Mouse (Mus musculus): ENCODE results near the gene Prmt7. TPM values are rescaled to one million over a fixed set of nuclear protein-coding genes. Genes with fewer than 3 reads are reported as not detected.

Gene Prmt7
- total and polyA plus RNA-seq, 3 experiments, result 63.3 to 74.5 TPM; not detected in 1

GRCm38 (mm10) chr8:106299686-106300085 lies 89.0 kb downstream of the Prmt7 start:
- peak; percentile 14 for DNase-seq (ENCODE audit: low read depth, low spot score)
- peaks cover 3 to 9% of the 10 kb centered on the region in 2 experiments for H3K27me3 ChIP-seq (ENCODE audit: control insufficient read depth in 1 of 2, insufficient read depth in 2 of 2, low read length in 2 of 2)
- TF ChIP-seq RAD21 (IDR thresholded peaks at IDR 0.05; ENCODE audit: low read depth, low read length) (peak; percentile 5), ZNF384 (IDR thresholded peaks at IDR 0.05; ENCODE audit: low read depth, low read length) (no peak), CTCF (IDR thresholded peaks at IDR 0.05 in 2 of 3, conservative IDR thresholded peaks at IDR 0.05 in 1 of 3; ENCODE audit: control insufficient read depth in 1 of 3, insufficient read depth in 1 of 3, low read depth in 2 of 3, low read length in 3 of 3, poor library complexity in 1 of 3, severe bottlenecking in 1 of 3) (peak; percentile 20 to 32 (median 31); a peak in 4 of 6 replicates), SMC3 (IDR thresholded peaks at IDR 0.05; ENCODE audit: low read depth, low read length) (peak; percentile 42), E2F4 (IDR thresholded peaks at IDR 0.05; ENCODE audit: borderline replicate concordance, low read depth, low read length) (no peak)

GRCm38 (mm10) chr8:106300739-106301715 lies 90.3 kb downstream of the Prmt7 start:
- Histone ChIP-seq H3K9me3 (replicated peaks; ENCODE audit: insufficient read depth, low read length) (no peaks in the 10 kb centered on the region), H3K27me3 (ENCODE audit: control insufficient read depth in 1 of 2, insufficient read depth in 2 of 2, low read length in 2 of 2) (peaks cover 3 to 9% of the 10 kb centered on the region in 2 experiments), H3K4me3 (ENCODE audit: control insufficient read depth in 1 of 2, insufficient read depth in 1 of 2, low read depth in 2 of 2, low read length in 2 of 2) (no peak overlapping the region), H3K4me1 (ENCODE audit: control insufficient read depth in 1 of 2, insufficient read depth in 2 of 2, low read length in 2 of 2) (no peaks in the 10 kb centered on the region), H3K27ac (ENCODE audit: control insufficient read depth, low read depth, low read length) (no peak overlapping the region), H3K9ac (ENCODE audit: control insufficient read depth, low read depth, low read length, poor library complexity, severe bottlenecking) (no peak overlapping the region), H3K79me2 (ENCODE audit: control insufficient read depth, insufficient read depth, low read length, poor library complexity) (no peaks in the 10 kb centered on the region), H3K36me3 (ENCODE audit: control insufficient read depth in 1 of 2, insufficient read depth in 2 of 2, low read length in 2 of 2) (no peaks in the 10 kb centered on the region)
- DNase-seq (ENCODE audit: low read depth, low spot score), result no peak
- TF ChIP-seq E2F4 (IDR thresholded peaks at IDR 0.05; ENCODE audit: borderline replicate concordance, low read depth, low read length) (no peak), SIN3A (IDR thresholded peaks at IDR 0.05; ENCODE audit: low read length) (no peak), ZC3H11A (IDR thresholded peaks at IDR 0.05; ENCODE audit: low read depth, low read length) (no peak), NELFE (IDR thresholded peaks at IDR 0.05; ENCODE audit: low read depth, low read length) (no peak), MEF2A (IDR thresholded peaks at IDR 0.05; ENCODE audit: extremely low read depth, insufficient replicate concordance, low read depth, low read length, poor library complexity, severe bottlenecking) (no peak), ZKSCAN1 (IDR thresholded peaks at IDR 0.05; ENCODE audit: low read depth, low read length) (no peak), BHLHE40 (IDR thresholded peaks at IDR 0.05; ENCODE audit: borderline replicate concordance, low read depth, low read length) (no peak), ZMIZ1 (IDR thresholded peaks at IDR 0.05; ENCODE audit: low read depth, low read length) (no peak)

More at GRCm38 (mm10) chr8:106299686-106300085, 89.0 kb downstream of the Prmt7 start:
- Histone ChIP-seq H3K79me2 (ENCODE audit: control insufficient read depth, insufficient read depth, low read length, poor library complexity) (no peaks in the 10 kb centered on the region), H3K27ac (ENCODE audit: control insufficient read depth, low read depth, low read length) (no peak overlapping the region), H3K4me1 (ENCODE audit: control insufficient read depth in 1 of 2, insufficient read depth in 2 of 2, low read length in 2 of 2) (no peaks in the 10 kb centered on the region), H3K36me3 (ENCODE audit: control insufficient read depth in 1 of 2, insufficient read depth in 2 of 2, low read length in 2 of 2) (no peaks in the 10 kb centered on the region), H3K9ac (ENCODE audit: control insufficient read depth, low read depth, low read length, poor library complexity, severe bottlenecking) (no peak overlapping the region), H3K4me3 (ENCODE audit: control insufficient read depth in 1 of 2, insufficient read depth in 1 of 2, low read depth in 2 of 2, low read length in 2 of 2) (no peak overlapping the region), H3K9me3 (replicated peaks; ENCODE audit: insufficient read depth, low read length) (no peaks in the 10 kb centered on the region)

Other genes with a start within 250 kb of the Prmt7 start
- 22.2 and 25.6 TPM in 2 replicates for gene Slc12a4, start 244.8 kb upstream of the Prmt7 start, total RNA-seq (2012; rRNA removed)
- 10 to 100 TPM in 1 of 2 experiments, not detected in 1; 32.3 TPM for gene Slc12a4, start 244.8 kb upstream of the Prmt7 start, polyA plus RNA-seq (2012; ENCODE audit: insufficient read depth in 1 of 2, insufficient read length in 2 of 2, low read depth in 1 of 2, low replicate concordance in 2 of 2, missing spikeins in 1 of 2)
- gene Dpep3, start 231.5 kb upstream of the Prmt7 start, total RNA-seq (2012; rRNA removed), result not detected in 2 replicates
- gene Dpep3, start 231.5 kb upstream of the Prmt7 start, polyA plus RNA-seq (2012; ENCODE audit: insufficient read depth in 1 of 2, insufficient read length in 2 of 2, low read depth in 1 of 2, low replicate concordance in 2 of 2, missing spikeins in 1 of 2), result under 1 TPM in 1 of 2 experiments, not detected in 1; 0.11 TPM
- gene Dus2, start 219.6 kb upstream of the Prmt7 start, total RNA-seq (2012; rRNA removed), result 8.6 and 9.2 TPM in 2 replicates
- gene Dus2, start 219.6 kb upstream of the Prmt7 start, polyA plus RNA-seq (2012; ENCODE audit: insufficient read depth in 1 of 2, insufficient read length in 2 of 2, low read depth in 1 of 2, low replicate concordance in 2 of 2, missing spikeins in 1 of 2), result 10 to 100 TPM in 1 of 2 experiments, not detected in 1; 11.9 TPM
- not detected in 2 replicates for gene Dpep2nb, start 205.0 kb upstream of the Prmt7 start, total RNA-seq (2012; rRNA removed)
- under 1 TPM in 1 of 2 experiments, not detected in 1; 0.14 TPM for gene Dpep2nb, start 205.0 kb upstream of the Prmt7 start, polyA plus RNA-seq (2012; ENCODE audit: insufficient read depth in 1 of 2, insufficient read length in 2 of 2, low read depth in 1 of 2, low replicate concordance in 2 of 2, missing spikeins in 1 of 2)
- 23.4 and 29.9 TPM in 2 replicates for gene Ddx28, start 199.1 kb upstream of the Prmt7 start, total RNA-seq (2012; rRNA removed)
- gene Ddx28, start 199.1 kb upstream of the Prmt7 start, polyA plus RNA-seq (2012; ENCODE audit: insufficient read depth in 1 of 2, insufficient read length in 2 of 2, low read depth in 1 of 2, low replicate concordance in 2 of 2, missing spikeins in 1 of 2), result 10 to 100 TPM in 1 of 2 experiments, not detected in 1; 21.8 TPM
- 14.4 and 16.9 TPM in 2 replicates for gene Nfatc3, start 152.1 kb upstream of the Prmt7 start, total RNA-seq (2012; rRNA removed)
- 10 to 100 TPM; 50.2 to 59.3 TPM for gene Nfatc3, start 152.1 kb upstream of the Prmt7 start, polyA plus RNA-seq (2012; ENCODE audit: insufficient read depth in 1 of 2, insufficient read length in 2 of 2, low read depth in 1 of 2, low replicate concordance in 2 of 2, missing spikeins in 1 of 2)
- gene Esrp2, start 74.0 kb upstream of the Prmt7 start, total RNA-seq (2012; rRNA removed), result 1.3 and 2.3 TPM in 2 replicates
- gene Esrp2, start 74.0 kb upstream of the Prmt7 start, polyA plus RNA-seq (2012; ENCODE audit: insufficient read depth in 1 of 2, insufficient read length in 2 of 2, low read depth in 1 of 2, low replicate concordance in 2 of 2, missing spikeins in 1 of 2), result 1 to 10 TPM in 1 of 2 experiments, not detected in 1; 4.5 TPM
- gene Pla2g15, start 60.5 kb upstream of the Prmt7 start, total RNA-seq (2012; rRNA removed), result 4.0 and 6.2 TPM in 2 replicates
- gene Pla2g15, start 60.5 kb upstream of the Prmt7 start, polyA plus RNA-seq (2012; ENCODE audit: insufficient read depth in 1 of 2, insufficient read length in 2 of 2, low read depth in 1 of 2, low replicate concordance in 2 of 2, missing spikeins in 1 of 2), result 1 to 10 TPM in 1 of 2 experiments, not detected in 1; 9.4 TPM
- gene Slc7a6, start 42.1 kb upstream of the Prmt7 start, total RNA-seq (2012; rRNA removed), result 26.2 and 34.4 TPM in 2 replicates
- gene Slc7a6, start 42.1 kb upstream of the Prmt7 start, polyA plus RNA-seq (2012; ENCODE audit: insufficient read depth in 1 of 2, insufficient read length in 2 of 2, low read depth in 1 of 2, low replicate concordance in 2 of 2, missing spikeins in 1 of 2), result 10 to 100 TPM in 1 of 2 experiments, not detected in 1; 48.2 TPM
- 41.6 and 52.0 TPM in 2 replicates for gene Slc7a6os, start within 50 bp of the Prmt7 start, total RNA-seq (2012; rRNA removed)
- gene Slc7a6os, start within 50 bp of the Prmt7 start, polyA plus RNA-seq (2012; ENCODE audit: insufficient read depth in 1 of 2, insufficient read length in 2 of 2, low read depth in 1 of 2, low replicate concordance in 2 of 2, missing spikeins in 1 of 2), result 10 to 100 TPM in 1 of 2 experiments, not detected in 1; 53.6 TPM
- gene Smpd3, start 127.1 kb downstream of the Prmt7 start, total RNA-seq (2012; rRNA removed), result 0.04 and 0.07 TPM in 2 replicates
- gene Smpd3, start 127.1 kb downstream of the Prmt7 start, polyA plus RNA-seq (2012; ENCODE audit: insufficient read depth in 1 of 2, insufficient read length in 2 of 2, low read depth in 1 of 2, low replicate concordance in 2 of 2, missing spikeins in 1 of 2), result under 1 TPM in 1 of 2 experiments, not detected in 1; 0.08 TPM
- gene Zfp90, start 204.4 kb downstream of the Prmt7 start, total RNA-seq (2012; rRNA removed), result 2.5 and 2.6 TPM in 2 replicates
- gene Zfp90, start 204.4 kb downstream of the Prmt7 start, polyA plus RNA-seq (2012; ENCODE audit: insufficient read depth in 1 of 2, insufficient read length in 2 of 2, low read depth in 1 of 2, low replicate concordance in 2 of 2, missing spikeins in 1 of 2), result 1 to 10 TPM in 1 of 2 experiments, not detected in 1; 3.9 TPM